Mouse (Mus musculus): ENCODE results near the gene Klf1. TPM values are rescaled to one million over a fixed set of nuclear protein-coding genes. Genes with fewer than 3 reads are reported as not detected.

Klf1 gene
- total and polyA plus RNA-seq, 2 experiments from 2014 or later: 0.56 TPM; not detected in 1

DNA sequence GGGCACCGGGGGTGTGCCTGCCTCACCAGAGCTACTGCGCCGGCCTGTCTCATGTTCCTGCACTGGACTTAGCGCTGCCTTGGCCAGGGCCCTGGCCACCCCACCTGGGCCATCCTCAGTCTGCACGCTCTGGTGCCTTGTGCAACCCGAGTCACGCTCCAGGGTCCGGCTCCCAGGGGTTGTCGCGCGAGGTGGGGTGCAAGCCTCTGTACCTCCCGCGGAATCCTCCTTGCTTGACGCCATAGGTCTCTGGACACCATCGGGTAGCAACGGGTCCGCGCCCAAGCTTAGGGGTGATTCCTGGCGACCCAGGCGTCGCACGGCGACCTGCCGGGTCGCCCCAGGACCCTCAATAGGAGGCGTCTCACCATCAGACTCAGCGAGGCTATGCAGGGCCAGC, 10.7 kb downstream of the Klf1 start:
- Histone ChIP-seq H3K4me1 (ENCODE audit: control insufficient read depth, insufficient read depth) (peaks cover 9% of the 10 kb centered on the region; the same call in 1 of the 2 replicates), H3K4me3 (ENCODE audit: low read depth, low read length) (peak overlapping the region; percentile 43), H3K27me3 (ENCODE audit: control insufficient read depth, insufficient read depth, low read length) (peaks cover 56% of the 10 kb centered on the region), H3K9me3 (replicated peaks; ENCODE audit: control insufficient read depth, low read length) (peaks cover 5% of the 10 kb centered on the region), H3K9ac (replicated peaks; ENCODE audit: low read depth, low read length) (no peak overlapping the region), H3K36me3 (replicated peaks; ENCODE audit: control insufficient read depth, insufficient read depth, low read length) (no peaks in the 10 kb centered on the region), H3K27ac (ENCODE audit: low read depth) (no peak overlapping the region), H3K4me2 (ENCODE audit: low read depth, low read length) (peak overlapping the region; percentile 70)
- DNase-seq (ENCODE audit: low spot score) (no peak), ATAC-seq (ENCODE audit: insufficient read depth, low read depth) (no peak)
- 21% methylated on average over 27 of the region's 27 CpGs for WGBS
- no peak for TF ChIP-seq EP300 (IDR thresholded peaks at IDR 0.05; ENCODE audit: low read depth)
- no peak for TF ChIP-seq CTCF (IDR thresholded peaks at IDR 0.05; ENCODE audit: low read depth)

- H3K27ac ChIP-seq (ENCODE audit: low read depth): no peak overlapping the region
- WGBS: 1% methylated on average over 55 of the region's 55 CpGs
Measured at GRCm38 (mm10) chr8:84912895-84913501, 11.3 kb downstream of the Klf1 start.

DNA sequence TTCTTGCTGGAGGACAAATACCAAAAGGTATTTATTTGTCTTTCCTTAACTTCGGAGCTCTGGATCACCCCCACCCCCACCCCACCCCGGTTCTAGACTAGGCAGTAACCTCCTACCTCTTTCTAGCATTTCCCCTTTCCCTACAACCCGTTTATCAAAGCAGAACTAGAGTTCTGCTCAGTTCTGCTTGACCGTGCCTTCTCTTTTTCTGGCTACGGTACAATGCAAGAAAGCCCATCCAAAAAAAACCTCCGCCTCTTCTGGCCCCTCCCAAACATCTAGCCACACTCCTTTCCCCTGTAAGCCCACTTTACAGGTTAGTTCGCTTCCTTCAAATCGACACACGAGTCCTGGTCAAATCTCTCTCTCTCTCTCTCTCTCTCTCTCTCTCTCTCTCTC, 11.8 kb downstream of the Klf1 start:
- Histone ChIP-seq H3K4me1 (ENCODE audit: control insufficient read depth, insufficient read depth) (peaks cover 9% of the 10 kb centered on the region; the same call in 1 of the 2 replicates), H3K9me3 (replicated peaks; ENCODE audit: control insufficient read depth, low read length) (peaks cover 5% of the 10 kb centered on the region), H3K9ac (replicated peaks; ENCODE audit: low read depth, low read length) (peak overlapping the region; percentile 23; the same call in 1 of the 2 replicates), H3K36me3 (replicated peaks; ENCODE audit: control insufficient read depth, insufficient read depth, low read length) (no peaks in the 10 kb centered on the region), H3K4me2 (ENCODE audit: low read depth, low read length) (peak overlapping the region; percentile 70), H3K27ac (ENCODE audit: low read depth) (no peak overlapping the region), H3K4me3 (ENCODE audit: low read depth, low read length) (peak overlapping the region; percentile 43), H3K27me3 (ENCODE audit: control insufficient read depth, insufficient read depth, low read length) (peaks cover 65% of the 10 kb centered on the region)
- no peak for TF ChIP-seq EP300 (IDR thresholded peaks at IDR 0.05; ENCODE audit: low read depth)
- TF ChIP-seq CTCF (IDR thresholded peaks at IDR 0.05; ENCODE audit: low read depth): no peak
- 7% methylated on average over 9 of the region's 9 CpGs for WGBS
- no peak for ATAC-seq (ENCODE audit: insufficient read depth, low read depth)
- no peak for DNase-seq (ENCODE audit: low spot score)

More at GRCm38 (mm10) chr8:84912895-84913501, 11.3 kb downstream of the Klf1 start:
- H3K9ac ChIP-seq (replicated peaks; ENCODE audit: low read depth, low read length): peak overlapping the region; percentile 23; the same call in 1 of the 2 replicates
- H3K9me3 ChIP-seq (replicated peaks; ENCODE audit: control insufficient read depth, low read length): peaks cover 5% of the 10 kb centered on the region
- H3K4me2 ChIP-seq (ENCODE audit: low read depth, low read length): peak overlapping the region; percentile 70
- TF ChIP-seq EP300 (IDR thresholded peaks at IDR 0.05; ENCODE audit: low read depth) (no peak), CTCF (IDR thresholded peaks at IDR 0.05; ENCODE audit: low read depth) (no peak)
- peak overlapping the region; percentile 43 for H3K4me3 ChIP-seq (ENCODE audit: low read depth, low read length)
- ATAC-seq (ENCODE audit: insufficient read depth, low read depth): no peak
- H3K36me3 ChIP-seq (replicated peaks; ENCODE audit: control insufficient read depth, insufficient read depth, low read length): no peaks in the 10 kb centered on the region
- peaks cover 62% of the 10 kb centered on the region for H3K27me3 ChIP-seq (ENCODE audit: control insufficient read depth, insufficient read depth, low read length)
- peak; percentile 44 for DNase-seq (ENCODE audit: low spot score)
- H3K4me1 ChIP-seq (ENCODE audit: control insufficient read depth, insufficient read depth): peaks cover 9% of the 10 kb centered on the region; the same call in 1 of the 2 replicates

DNA sequence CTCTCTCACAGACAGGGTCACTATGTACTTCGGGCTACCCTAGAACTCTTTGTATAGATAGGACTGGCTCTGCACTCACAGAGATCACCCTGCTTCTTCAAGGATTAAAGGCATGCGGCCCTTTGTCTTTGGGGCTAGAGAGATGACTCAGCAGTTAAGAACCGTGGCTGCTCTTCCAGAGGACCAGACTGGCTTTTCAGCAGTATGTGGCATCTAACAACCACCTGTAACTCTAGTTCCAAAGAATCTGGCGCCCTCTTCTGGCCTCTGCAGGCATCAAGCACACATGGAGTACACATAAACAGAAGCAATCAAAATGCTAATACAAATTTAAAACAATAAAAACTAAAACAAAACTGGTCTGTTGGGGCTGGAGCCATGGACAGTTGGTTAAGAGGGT, 12.2 kb downstream of the Klf1 start:
- WGBS: 33% methylated on average over 4 of the region's 4 CpGs
- Histone ChIP-seq H3K4me1 (ENCODE audit: control insufficient read depth, insufficient read depth) (peaks cover 9% of the 10 kb centered on the region; the same call in 1 of the 2 replicates), H3K9ac (replicated peaks; ENCODE audit: low read depth, low read length) (no peak overlapping the region), H3K4me2 (ENCODE audit: low read depth, low read length) (peak overlapping the region; percentile 70; the same call in 1 of the 2 replicates), H3K36me3 (replicated peaks; ENCODE audit: control insufficient read depth, insufficient read depth, low read length) (no peaks in the 10 kb centered on the region), H3K27me3 (ENCODE audit: control insufficient read depth, insufficient read depth, low read length) (peaks cover 69% of the 10 kb centered on the region), H3K9me3 (replicated peaks; ENCODE audit: control insufficient read depth, low read length) (peaks cover 5% of the 10 kb centered on the region), H3K27ac (ENCODE audit: low read depth) (no peak overlapping the region), H3K4me3 (ENCODE audit: low read depth, low read length) (no peak overlapping the region)
- DNase-seq (ENCODE audit: low spot score) (no peak), ATAC-seq (ENCODE audit: insufficient read depth, low read depth) (no peak)
- TF ChIP-seq CTCF (IDR thresholded peaks at IDR 0.05; ENCODE audit: low read depth) (no peak), EP300 (IDR thresholded peaks at IDR 0.05; ENCODE audit: low read depth) (no peak)

- Histone ChIP-seq H3K27me3 (ENCODE audit: control insufficient read depth, insufficient read depth, low read length) (peaks cover 62% of the 10 kb centered on the region), H3K27ac (ENCODE audit: low read depth) (no peak overlapping the region), H3K9ac (replicated peaks; ENCODE audit: low read depth, low read length) (no peak overlapping the region), H3K4me2 (ENCODE audit: low read depth, low read length) (no peak overlapping the region), H3K9me3 (replicated peaks; ENCODE audit: control insufficient read depth, low read length) (peaks cover 5% of the 10 kb centered on the region), H3K36me3 (replicated peaks; ENCODE audit: control insufficient read depth, insufficient read depth, low read length) (no peaks in the 10 kb centered on the region), H3K4me1 (ENCODE audit: control insufficient read depth, insufficient read depth) (peaks cover 9% of the 10 kb centered on the region; the same call in 1 of the 2 replicates), H3K4me3 (ENCODE audit: low read depth, low read length) (no peak overlapping the region)
- DNase-seq (ENCODE audit: low spot score) (no peak), ATAC-seq (ENCODE audit: insufficient read depth, low read depth) (no peak)
- no peak for TF ChIP-seq CTCF (IDR thresholded peaks at IDR 0.05; ENCODE audit: low read depth)
- WGBS: 80% methylated on average over 8 of the region's 8 CpGs
Measured at GRCm38 (mm10) chr8:84915269-84915668, 13.5 kb downstream of the Klf1 start.
